Mouse (Mus musculus) liver, adult 2 months (tissue): ENCODE measurements around the gene Slc7a11. TPM values are rescaled to one million over a fixed set of nuclear protein-coding genes. Genes with fewer than 3 reads are reported as not detected.
"Not testable (repeated sequence)": the region's sequence is repeated elsewhere in the genome, so short reads cannot be mapped to it uniquely, and the experiment has no call there.

ENCODE experiments used
- DNase-seq: peaks from one replicate; pipeline ENCODE4 v3.0.0-alpha.2; 2011; ENCODE audit warnings: low read depth, low spot score; ENCODE audit errors: extremely low read depth
- H3K27ac ChIP-seq: fragments of 200-500 bp; replicated peaks from 2 replicates; pipeline ENCODE4 v1.5.1; 2012; ENCODE audit warnings: low read depth, mild to moderate bottlenecking, control low read depth, inconsistent platforms, low read length; ENCODE audit not compliant: insufficient read depth
- H3K27me3 ChIP-seq: fragments of 200-500 bp; 2 replicates; pipeline ENCODE4 v1.6.1; 2012; ENCODE audit warnings: mild to moderate bottlenecking, moderate library complexity, low read length, inconsistent platforms; ENCODE audit not compliant: control insufficient read depth, insufficient read depth
- H3K36me3 ChIP-seq: fragments of 200-500 bp; 2 replicates; pipeline ENCODE4 v1.6.1; 2012; ENCODE audit warnings: low read length, inconsistent platforms; ENCODE audit not compliant: control insufficient read depth, insufficient read depth
- H3K4me1 ChIP-seq: fragments of 200-500 bp; 2 replicates; pipeline ENCODE4 v1.6.1; 2011; ENCODE audit warnings: low read length; ENCODE audit not compliant: control insufficient read depth, insufficient read depth
- H3K4me3 ChIP-seq: fragments of 200-500 bp; 2 replicates; pipeline ENCODE4 v1.5.1; 2011; ENCODE audit warnings: low read depth, mild to moderate bottlenecking, control low read depth, low read length, moderate library complexity; ENCODE audit not compliant: insufficient read depth
- H3K79me2 ChIP-seq: fragments of 200-500 bp; 2 replicates; pipeline ENCODE4 v1.6.1; 2012; ENCODE audit warnings: inconsistent platforms, mild to moderate bottlenecking, low read length, moderate library complexity; ENCODE audit not compliant: control insufficient read depth, insufficient read depth
- H3K9ac ChIP-seq: fragments of 200-500 bp; 2 replicates; pipeline ENCODE4 v1.6.1; 2012; ENCODE audit warnings: low read depth, mild to moderate bottlenecking, control low read depth, inconsistent platforms, low read length
- CTCF ChIP-seq: fragments of 200-500 bp; IDR thresholded peaks from 2 replicates; pipeline ENCODE4 v1.5.1; 2011; ENCODE audit warnings: low read depth, low read length, control low read depth
- POLR2A ChIP-seq: fragments of 200-500 bp; IDR thresholded peaks from 2 replicates; pipeline ENCODE4 v1.6.1; 2011; ENCODE audit warnings: low read length, control low read depth; ENCODE audit not compliant: insufficient read depth; ENCODE audit errors: extremely low read depth
- WGBS: fragments of 180-500 bp; shearing (Covaris S2); methylation state at CpG from one replicate; pipeline ENCODE4 v1.1.7; 2018; 5-methylcytosine and 5-hydroxymethylcytosine counted together
- polyA plus RNA-seq: library from polyadenylated mRNA; depleted of rRNA; stranded (reverse); fragments of >200 nt; gene quantifications from 2 replicates; pipeline ENCODE4 v1.2.3, GENCODE M21; 2012
- total RNA-seq: library from RNA; depleted of rRNA; stranded (reverse); fragments of >200 nt; gene quantifications from 2 replicates; pipeline ENCODE4 v1.2.3, GENCODE M21; 2014

Gene Slc7a11
- total and polyA plus RNA-seq, 2 experiments = under 0.01 TPM; not detected in 1

DNA sequence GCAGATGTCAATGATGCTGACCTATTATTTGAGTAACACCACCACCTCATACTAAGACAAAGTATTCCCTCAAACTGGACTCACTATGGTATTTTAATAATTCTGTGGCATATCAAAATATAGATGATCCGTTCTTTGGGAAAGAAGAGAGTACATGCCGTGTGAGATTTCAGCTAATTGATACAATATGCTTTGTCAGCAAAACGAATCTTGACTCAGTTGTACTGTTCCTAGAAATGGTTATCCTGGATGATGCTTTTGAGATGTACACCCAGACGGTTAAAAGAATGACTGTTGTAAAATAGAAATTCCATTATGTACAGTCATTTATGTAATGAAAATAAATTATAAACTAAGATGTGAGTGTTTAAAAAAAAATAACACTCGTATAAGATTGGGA, 4.0 kb downstream of the Slc7a11 start:
- WGBS = 80% methylated on average over 5 of the region's 5 CpGs
- H3K79me2 ChIP-seq = no peaks in the 10 kb centered on the region
- peaks cover 3% of the 10 kb centered on the region for H3K4me1 ChIP-seq
- H3K27me3 ChIP-seq = no peaks in the 10 kb centered on the region
- no peak for TF ChIP-seq POLR2A
- no peak for TF ChIP-seq CTCF
- H3K36me3 ChIP-seq = no peaks in the 10 kb centered on the region
- no peak overlapping the region for H3K9ac ChIP-seq
- no peak for DNase-seq
- no peak overlapping the region for H3K4me3 ChIP-seq
- no peak overlapping the region for H3K27ac ChIP-seq

DNA sequence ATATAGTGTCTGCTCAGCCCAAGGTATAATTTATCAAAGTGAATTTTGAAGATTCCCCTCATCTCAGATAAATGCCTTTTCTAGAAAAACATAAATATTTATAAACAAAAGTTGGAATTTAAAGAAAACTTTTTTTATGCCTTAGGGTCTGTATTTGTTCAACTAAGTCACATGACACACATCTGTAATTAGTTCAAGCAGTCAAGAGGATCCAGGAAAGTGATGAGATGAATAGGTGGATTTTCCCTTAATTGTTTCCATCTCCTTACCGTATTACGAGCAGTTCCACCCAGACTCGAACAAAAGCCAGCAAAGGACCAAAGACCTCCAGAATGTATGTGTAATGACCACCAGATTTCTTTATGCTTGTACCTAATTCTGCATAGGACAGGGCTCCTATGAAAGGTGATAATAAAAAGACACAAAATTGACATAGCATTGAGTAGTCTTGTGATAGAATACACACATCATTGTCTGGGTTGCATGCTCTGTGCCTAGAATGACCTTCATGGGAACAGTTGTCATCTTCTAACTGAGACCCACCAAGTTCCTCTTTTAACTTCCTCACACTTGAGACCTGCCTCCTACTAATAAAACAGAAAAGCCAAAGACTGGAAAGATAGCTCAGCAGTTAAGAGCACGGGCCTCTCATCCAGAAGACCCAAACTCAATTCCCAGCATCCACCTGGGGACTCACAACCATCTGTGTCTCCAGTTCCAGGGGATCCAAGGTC, 4.7 kb downstream of the Slc7a11 start:
- no peak for DNase-seq
- Histone ChIP-seq H3K27me3 (no peaks in the 10 kb centered on the region), H3K9ac (no peak overlapping the region), H3K4me1 (peaks cover 3% of the 10 kb centered on the region), H3K36me3 (no peaks in the 10 kb centered on the region), H3K79me2 (no peaks in the 10 kb centered on the region), H3K4me3 (no peak overlapping the region), H3K27ac (no peak overlapping the region)
- no peak for TF ChIP-seq CTCF
- no peak for TF ChIP-seq POLR2A
- 81% methylated on average over 4 of the region's 4 CpGs for WGBS

- WGBS = 62% methylated on average over 2 of the region's 2 CpGs
Measured at GRCm38 (mm10) chr3:50438081-50438480, 5.3 kb downstream of the Slc7a11 start.

DNA sequence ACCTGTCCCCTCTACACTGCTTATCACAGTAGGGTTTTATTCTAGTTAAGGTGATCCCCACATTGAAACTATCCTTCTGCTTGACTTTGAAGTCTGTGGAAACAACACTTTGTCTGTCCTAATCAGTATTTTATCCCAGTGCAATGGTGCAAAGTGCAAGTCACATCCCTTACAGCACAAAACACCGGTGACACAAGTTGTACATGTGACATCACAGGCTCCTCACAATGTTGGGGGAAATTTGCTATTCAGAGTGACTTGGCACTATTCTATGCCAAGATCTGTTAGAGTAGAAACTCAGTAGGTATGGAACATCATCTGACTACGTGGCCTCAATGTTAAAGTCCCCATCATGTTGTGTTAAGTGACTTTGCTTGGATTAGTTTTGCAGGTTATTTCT, 7.0 kb downstream of the Slc7a11 start:
- not testable (repeated sequence) for H3K4me1 ChIP-seq, H3K79me2 ChIP-seq, H3K9ac ChIP-seq, H3K27me3 ChIP-seq, H3K27ac ChIP-seq, DNase-seq, H3K4me3 ChIP-seq, H3K36me3 ChIP-seq
- 74% methylated on average over 2 of the region's 2 CpGs for WGBS

More at GRCm38 (mm10) chr3:50438081-50438480, 5.3 kb downstream of the Slc7a11 start:
- DNase-seq, H3K4me1 ChIP-seq, H3K27me3 ChIP-seq, H3K36me3 ChIP-seq, H3K79me2 ChIP-seq, H3K4me3 ChIP-seq, H3K27ac ChIP-seq, H3K9ac ChIP-seq: not testable (repeated sequence)

DNA sequence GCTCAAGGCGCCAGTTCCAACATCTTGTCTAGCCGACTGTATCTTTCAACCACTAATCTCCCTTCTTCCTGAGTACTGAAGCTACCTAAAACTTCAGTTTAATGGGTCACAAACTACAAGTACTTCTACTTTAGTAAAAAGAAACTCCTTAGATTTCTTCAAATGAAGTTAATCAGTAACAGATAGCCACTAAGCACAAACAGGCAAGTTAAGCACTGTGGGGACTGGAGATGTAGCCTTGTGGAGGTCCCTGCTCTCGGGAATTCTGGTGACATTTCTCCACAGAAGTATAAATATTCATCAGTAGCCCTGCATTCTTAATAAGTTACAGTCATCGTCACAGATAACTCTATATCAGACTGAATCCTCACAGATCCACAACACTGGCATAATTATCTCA, 9.6 kb downstream of the Slc7a11 start:
- 61% methylated on average over 4 of the region's 4 CpGs for WGBS
- no peak overlapping the region for H3K9ac ChIP-seq
- no peaks in the 10 kb centered on the region for H3K79me2 ChIP-seq
- H3K27me3 ChIP-seq = no peaks in the 10 kb centered on the region
- DNase-seq = no peak
- no peaks in the 10 kb centered on the region for H3K36me3 ChIP-seq
- H3K4me3 ChIP-seq = no peak overlapping the region
- TF ChIP-seq POLR2A = no peak
- H3K27ac ChIP-seq = no peak overlapping the region
- no peaks in the 10 kb centered on the region for H3K4me1 ChIP-seq

DNA sequence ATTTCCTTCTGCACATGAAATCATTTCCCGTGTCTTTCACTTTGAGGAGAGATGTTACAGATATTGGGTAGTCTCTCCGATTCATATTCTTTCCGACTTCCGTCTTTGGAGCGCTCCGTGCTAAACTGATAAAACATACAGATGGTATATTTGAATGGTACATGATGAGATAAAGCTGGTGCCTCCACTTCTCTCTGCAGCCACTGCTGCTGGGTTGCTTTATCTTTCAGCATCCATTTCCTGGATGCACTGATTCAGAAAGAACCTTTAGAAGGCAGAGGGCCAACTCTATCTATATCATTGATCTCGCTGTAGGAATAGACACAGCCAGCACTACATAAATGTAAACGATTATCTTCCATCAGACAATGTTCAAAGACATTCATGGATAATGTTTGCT, 12.6 kb downstream of the Slc7a11 start:
- 85% methylated on average over 8 of the region's 8 CpGs for WGBS
- DNase-seq = no peak
- H3K36me3 ChIP-seq = no peaks in the 10 kb centered on the region
- H3K4me1 ChIP-seq = no peaks in the 10 kb centered on the region
- no peaks in the 10 kb centered on the region for H3K79me2 ChIP-seq
- TF ChIP-seq POLR2A (no peak), CTCF (no peak)
- H3K27me3 ChIP-seq = no peaks in the 10 kb centered on the region
- H3K27ac ChIP-seq = no peak overlapping the region
- no peak overlapping the region for H3K9ac ChIP-seq
- H3K4me3 ChIP-seq = no peak overlapping the region
